Mouse (Mus musculus) frontal cortex, adult 2 months (tissue): ENCODE measurements around the gene Whrn. TPM values are rescaled to one million over a fixed set of nuclear protein-coding genes. Genes with fewer than 3 reads are reported as not detected.
A peak's percentile ranks its signal among the peaks of the same experiment; 100 is the strongest.

Experiments
- DNase-seq, 2 experiments: peaks; one replicate each; pipeline ENCODE4 v3.0.0; 2022; ENCODE audit warnings: low spot score in 1 of 2; ENCODE audit errors: extremely low spot score in 1 of 2
- polyA plus RNA-seq: library from polyadenylated mRNA; depleted of rRNA; stranded (reverse); fragments of >200 nt; gene quantifications from 2 replicates; pipeline ENCODE4 v1.2.3, GENCODE M21; 2012

The Whrn gene
- polyA plus RNA-seq, 1 experiment: 38.7 TPM

DNA sequence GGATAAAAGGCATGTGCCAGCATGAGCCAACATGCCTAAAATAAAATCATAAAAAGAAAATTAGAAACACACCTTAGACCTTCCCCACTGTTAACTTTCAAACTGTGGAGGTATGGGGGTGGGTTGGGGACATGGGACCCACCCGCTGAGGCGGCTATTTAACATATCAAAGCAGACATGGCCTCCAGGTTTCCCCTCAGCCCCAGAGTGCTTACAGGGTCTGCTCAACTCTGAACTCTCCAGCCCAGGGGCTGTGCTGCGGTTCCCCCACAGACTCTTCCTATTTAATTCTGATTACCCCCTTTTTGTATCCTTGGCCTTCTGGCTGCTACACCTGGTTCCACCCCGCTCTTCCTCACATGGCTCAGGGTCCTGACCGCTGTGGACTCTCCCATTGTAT, 39.2 kb downstream of the Whrn start:
- DNase-seq: no peak

DNA sequence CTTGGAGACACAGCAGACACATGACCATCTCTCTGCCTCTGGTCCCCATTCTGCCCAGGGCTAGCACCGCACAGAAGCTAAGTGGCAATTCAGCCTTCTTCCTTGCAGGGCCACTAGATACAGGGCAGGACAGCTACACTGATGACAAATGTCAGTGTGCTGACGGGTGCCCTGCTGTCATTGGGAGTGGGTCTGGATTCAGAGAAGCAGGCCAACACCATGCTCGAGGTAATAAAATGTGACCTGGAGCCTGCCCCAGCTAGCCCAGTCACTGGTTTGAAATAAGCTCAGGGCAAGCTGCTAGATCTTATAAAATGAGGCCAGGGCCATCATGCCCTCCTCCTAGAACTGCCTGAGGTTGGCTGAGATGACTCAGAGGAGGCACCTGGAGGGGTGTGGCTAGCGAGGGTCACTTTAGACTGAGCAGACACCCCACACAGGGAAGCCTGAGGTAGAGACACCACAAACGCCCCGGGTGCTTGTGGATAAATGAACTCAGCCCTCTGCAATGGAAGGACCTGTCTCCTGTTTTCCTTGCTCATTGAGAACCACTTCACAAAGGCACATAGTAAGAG, 41.8 kb downstream of the Whrn start:
- DNase-seq: no peak

GRCm38 (mm10) chr4:63452555-63452954, 43.2 kb downstream of the Whrn start:
- DNase-seq: no peak

- DNase-seq: no peak
These were observed 45.2 kb downstream of the Whrn start for GRCm38 (mm10) chr4:63450551-63450950.

GRCm38 (mm10) chr4:63444362-63445066, 51.3 kb downstream of the Whrn start:
- no peak for DNase-seq

GRCm38 (mm10) chr4:63443101-63443500, 52.7 kb downstream of the Whrn start:
- DNase-seq: no peak

DNA sequence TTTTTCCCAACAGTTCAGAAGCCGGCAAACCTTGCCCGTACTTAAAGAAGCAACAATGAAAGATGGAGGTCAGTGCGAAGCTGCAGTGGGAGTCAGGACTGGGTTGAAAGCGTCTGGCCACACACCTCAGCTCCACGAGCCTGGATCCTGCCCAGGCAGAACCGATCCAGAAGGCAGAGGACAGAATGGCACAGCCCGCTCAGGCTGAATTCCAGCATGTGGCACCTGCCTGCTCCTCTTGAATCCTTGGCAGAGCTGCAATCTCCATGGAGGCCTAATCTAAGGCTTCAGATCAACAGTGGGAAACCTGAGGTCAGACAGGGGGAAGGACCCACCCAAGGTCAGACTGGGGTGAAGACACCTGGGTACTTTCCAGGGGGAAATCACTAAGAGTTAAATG, 54.2 kb downstream of the Whrn start:
- no peak for DNase-seq

DNA sequence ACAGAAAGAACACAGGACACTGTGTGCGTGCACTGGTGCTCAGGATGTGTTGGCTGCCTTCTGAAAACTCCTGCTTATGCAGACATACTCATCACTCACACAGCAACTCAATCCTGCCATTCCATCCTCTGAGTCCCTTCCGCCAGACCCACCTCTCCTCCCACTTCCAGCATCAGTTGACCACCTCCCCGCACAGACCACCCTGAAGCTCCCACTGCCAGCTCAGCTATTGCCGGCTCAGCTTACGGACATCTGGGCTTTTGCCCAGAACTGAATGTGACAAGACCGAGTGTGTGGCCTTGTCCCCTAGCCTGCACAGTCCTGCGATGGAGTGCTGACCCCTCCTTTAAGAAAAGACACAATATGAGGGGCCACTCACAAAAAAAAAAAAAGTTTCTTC, 55.5 kb downstream of the Whrn start:
- no peak for DNase-seq

- DNase-seq: no peak
These were observed 57.8 kb downstream of the Whrn start for GRCm38 (mm10) chr4:63437968-63438367.

- DNase-seq: no peak
These were observed 58.5 kb downstream of the Whrn start for GRCm38 (mm10) chr4:63437119-63437815.

- DNase-seq: no peak
These were observed 60.4 kb downstream of the Whrn start for GRCm38 (mm10) chr4:63435402-63435801.

GRCm38 (mm10) chr4:63431098-63431497, 64.7 kb downstream of the Whrn start:
- DNase-seq: no peak

- no peak for DNase-seq
These were observed 65.4 kb downstream of the Whrn start for GRCm38 (mm10) chr4:63430357-63430756.

- DNase-seq: no peak
These were observed 69.5 kb downstream of the Whrn start for GRCm38 (mm10) chr4:63426308-63426707.

DNA sequence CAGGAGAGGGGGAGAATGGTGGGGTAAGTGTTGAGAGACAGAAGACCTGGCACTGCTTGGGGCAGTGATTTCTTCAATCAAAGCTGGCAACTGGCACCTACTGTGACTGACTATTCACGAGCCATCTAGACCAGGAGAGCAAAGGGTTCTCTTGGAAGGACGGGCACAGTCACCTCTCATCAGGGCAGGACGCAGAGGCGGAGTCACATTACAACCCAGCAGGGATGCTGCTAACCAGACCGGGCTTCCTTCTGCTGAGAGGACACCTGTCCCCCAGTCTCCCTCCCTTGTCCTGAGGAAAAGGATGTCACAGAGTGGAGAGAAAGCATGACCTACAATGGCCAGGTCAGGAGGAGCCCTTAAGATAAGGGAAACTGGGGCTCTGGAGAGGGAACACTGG, 72.0 kb downstream of the Whrn start:
- DNase-seq: no peak

DNA sequence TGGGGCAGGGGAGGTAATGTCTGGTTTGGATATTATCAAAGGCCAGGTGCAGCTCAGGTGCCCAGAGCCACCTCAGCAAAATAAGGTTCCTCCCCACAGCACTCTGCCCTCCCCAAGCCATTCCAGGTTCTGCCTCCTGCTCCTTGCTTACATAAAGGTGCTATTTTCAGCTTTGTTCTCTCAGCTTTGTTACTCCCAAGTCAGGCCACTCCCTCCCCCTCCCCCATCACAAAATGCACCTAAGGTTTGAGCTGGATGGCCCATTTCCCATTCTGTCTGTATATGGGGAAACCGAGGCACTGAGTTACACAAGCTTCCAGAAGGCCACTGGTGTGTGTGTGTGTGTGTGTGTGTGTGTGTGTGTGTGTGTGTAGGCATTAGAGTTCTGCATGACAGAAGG, 72.6 kb downstream of the Whrn start:
- no peak for DNase-seq

DNA sequence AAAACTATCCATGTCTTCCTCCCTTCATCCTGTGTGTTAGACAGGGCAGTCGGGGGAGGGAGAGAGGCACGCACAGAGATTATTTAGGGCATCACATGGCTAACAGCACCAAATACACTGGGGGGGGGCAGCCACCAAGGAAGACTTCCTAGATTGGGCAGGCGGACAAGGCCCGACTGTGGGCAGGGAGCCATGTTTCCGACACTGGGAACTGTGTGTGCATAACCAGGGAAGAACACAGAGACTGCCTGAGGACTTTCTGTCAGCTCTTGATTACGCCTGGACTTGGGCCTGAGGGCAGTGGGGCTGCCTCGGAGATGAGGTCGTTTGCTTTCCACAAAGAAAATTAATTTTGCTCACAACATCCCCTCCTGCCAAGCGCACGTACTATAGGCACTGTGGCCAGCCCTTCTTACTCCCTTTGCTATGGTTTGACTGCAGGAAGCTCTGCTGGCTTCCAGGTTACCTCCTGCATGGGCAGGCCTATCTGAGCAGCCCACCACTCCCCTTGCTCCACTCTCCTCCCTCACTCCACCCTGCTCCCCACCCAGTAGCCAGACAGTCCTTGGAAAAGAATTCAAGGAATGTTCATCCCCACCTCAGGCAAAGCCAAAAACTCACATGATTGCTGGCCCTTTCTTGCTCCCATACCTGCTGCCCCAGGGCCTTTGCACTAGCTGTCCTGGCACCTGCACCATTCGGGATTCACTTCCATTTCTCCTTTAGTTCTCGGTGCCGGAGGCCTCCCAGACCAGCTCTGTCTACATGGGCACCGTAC, 75.5 kb downstream of the Whrn start:
- no peak for DNase-seq

DNA sequence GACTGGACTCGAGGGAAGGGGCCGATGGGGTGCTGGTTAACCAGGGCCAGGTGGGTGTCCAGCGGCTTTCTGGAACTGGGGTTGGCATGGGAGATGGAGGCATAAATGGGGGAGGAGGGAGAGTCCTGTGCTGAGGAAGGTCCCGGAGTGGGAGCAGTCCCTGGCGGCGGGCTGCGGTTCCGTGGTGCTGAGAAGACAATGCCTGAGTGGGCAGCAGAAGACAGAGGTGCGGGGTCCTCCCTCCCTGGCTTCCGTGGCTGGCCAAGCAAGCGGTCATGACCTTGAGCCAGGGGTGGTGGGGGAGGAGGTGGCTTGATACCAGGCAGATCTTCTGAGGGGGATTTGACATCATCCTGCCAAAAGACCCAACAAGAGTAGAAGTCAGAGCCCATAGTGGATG, 77.5 kb downstream of the Whrn start:
- no peak for DNase-seq

DNA sequence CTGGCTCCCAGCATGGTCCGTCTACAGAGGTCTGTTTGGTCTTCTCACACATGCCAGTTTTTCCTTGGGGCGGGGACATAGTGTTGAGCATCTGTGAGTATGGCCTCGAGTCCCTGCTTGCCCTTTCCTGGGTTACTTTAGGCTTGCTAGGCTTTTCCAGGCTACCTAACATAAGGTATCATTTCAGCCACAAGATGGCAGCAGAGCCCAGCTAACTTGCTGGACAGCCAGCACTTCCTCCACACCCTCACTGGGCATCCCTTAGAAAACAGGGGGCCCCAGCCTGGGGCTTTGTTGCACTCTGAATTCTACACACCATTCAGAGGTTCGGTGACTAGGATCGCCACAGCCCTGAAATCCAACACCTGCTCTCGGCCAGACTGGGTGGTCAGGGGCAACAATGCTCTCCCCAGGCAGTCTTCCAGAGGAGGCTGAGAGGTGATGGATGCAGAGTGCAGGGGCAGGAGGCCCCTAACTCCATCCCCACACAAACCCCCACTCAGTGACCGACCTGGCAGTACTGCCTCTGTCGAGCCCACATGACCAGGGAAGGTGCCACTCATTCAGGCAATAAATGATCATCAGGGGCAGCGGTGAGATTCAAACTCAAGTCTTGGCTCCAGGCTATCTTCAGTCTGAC, 78.4 kb downstream of the Whrn start:
- peak; percentile 41 to 95 for DNase-seq

DNA sequence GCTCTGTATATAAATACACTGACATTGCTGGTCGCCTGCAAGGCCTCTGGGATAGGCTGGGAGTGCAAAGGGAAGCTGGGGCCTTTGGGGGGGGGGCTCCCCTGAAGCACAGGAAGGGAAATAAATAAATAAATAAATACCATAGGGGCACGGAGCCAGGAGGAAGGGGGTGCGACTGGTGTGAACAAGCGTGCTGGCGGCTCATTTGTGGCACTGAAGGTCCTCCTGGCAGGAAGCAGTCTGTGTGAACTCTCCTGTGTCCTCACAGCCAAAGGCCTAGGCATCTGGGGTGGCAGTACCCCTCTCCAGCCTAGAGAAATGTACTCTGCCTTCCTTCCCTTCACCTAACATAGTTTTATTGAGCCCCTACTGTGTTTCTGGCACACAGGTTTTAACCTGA, 80.8 kb downstream of the Whrn start:
- no peak for DNase-seq

GRCm38 (mm10) chr4:63411222-63411621, 84.6 kb downstream of the Whrn start:
- no peak for DNase-seq
